Mouse (Mus musculus): ENCODE measurements around the gene Ccdc173.

- TF ChIP-seq CTCF (IDR thresholded peaks at IDR 0.05; ENCODE audit: low read depth) (no peak), EP300 (IDR thresholded peaks at IDR 0.05; ENCODE audit: low read depth) (peak; percentile 92)
Observed at GRCm38 (mm10) chr2:69818350-69819085, 29.1 kb upstream of the Ccdc173 start.

Measured in liver, postnatal 0 days (tissue).